Mouse (Mus musculus) monocyte, adult 5-6 weeks (primary cell): ENCODE data around the gene Gm20865. TPM values are rescaled to one million over a fixed set of nuclear protein-coding genes. Genes with fewer than 3 reads are reported as not detected.
"Not testable (repeated sequence)": the region's sequence is repeated elsewhere in the genome, so short reads cannot be mapped to it uniquely, and the experiment has no call there.

ENCODE experiments used
- ATAC-seq: fragments of 153-309, 156-312 bp; replicated peaks from 2 replicates; pipeline ENCODE4 v1.8.0; 2017; ENCODE audit warnings: mild to moderate bottlenecking; ENCODE audit not compliant: low TSS enrichment, insufficient number of reproducible peaks, severe bottlenecking, poor library complexity, low FRiP score
- total RNA-seq: library from RNA; stranded (forward); fragments of 200-1000, 200-491, 200-594 nt; gene quantifications from 3 replicates; pipeline ENCODE4 v1.2.3, GENCODE M21; 2017

Gene Gm20865
- total RNA-seq: not detected in 3 replicates

DNA sequence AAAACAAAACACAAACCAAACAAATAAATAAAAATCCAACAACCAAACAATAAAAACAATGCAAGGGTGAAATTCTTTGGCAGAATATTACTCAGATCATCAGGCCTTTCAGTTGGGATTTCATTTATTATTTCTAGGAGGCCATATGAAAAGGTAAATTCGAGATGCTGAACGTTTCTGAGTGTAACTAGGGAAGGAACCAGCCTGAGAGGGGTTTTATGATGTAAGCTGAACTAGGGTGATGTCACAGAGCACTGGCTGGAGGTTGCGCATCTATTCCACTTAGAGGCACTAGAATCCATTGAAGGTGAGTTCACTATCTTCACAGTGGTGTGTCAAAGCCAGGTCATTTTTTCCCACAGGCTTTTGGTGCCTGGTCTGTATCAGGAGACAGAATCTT lies at the start of gene Gm20865:
Gm20865 (plus strand) TSS at position 301 of the 400 bp plus-strand sequence.
- ATAC-seq: not testable (repeated sequence)

Other genes starting within 250 kb of the Gm20865 start
- not detected in 3 replicates for gene Gm29866, start 247.9 kb upstream of the Gm20865 start, total RNA-seq
- not detected in 3 replicates for gene Gm20909, start 77.0 kb upstream of the Gm20865 start, total RNA-seq